Mouse (Mus musculus) mature B cell (primary cell): Measurements from ENCODE around the gene Fam3b.

Experiments
- in situ Hi-C: fragments of 300-500 bp; cut with MboI; formaldehyde crosslinking; loops from 2 replicates; pipeline ENCODE4 v1.14.3; 2019

The Fam3b gene

GRCm38 (mm10) chr16:97492369-97492768, 22.2 kb downstream of the Fam3b start:
- in situ Hi-C loops = no loop called here

- in situ Hi-C loops = no loop called here
Measured at GRCm38 (mm10) chr16:97478655-97479054, 36.0 kb downstream of the Fam3b start.

GRCm38 (mm10) chr16:97476524-97476923, 38.1 kb downstream of the Fam3b start:
- in situ Hi-C loops = no loop called here

- in situ Hi-C loops = no loop called here
Measured at GRCm38 (mm10) chr16:97475581-97475980, 39.0 kb downstream of the Fam3b start.

- in situ Hi-C loops = no loop called here
Measured at GRCm38 (mm10) chr16:97474671-97475070, 39.9 kb downstream of the Fam3b start.

GRCm38 (mm10) chr16:97467993-97468791, 46.4 kb downstream of the Fam3b start:
- in situ Hi-C loops = no loop called here

GRCm38 (mm10) chr16:97467472-97467871, 47.1 kb downstream of the Fam3b start:
- in situ Hi-C loops = no loop called here

- in situ Hi-C loops = no loop called here
Measured at GRCm38 (mm10) chr16:97466182-97466957, 48.2 kb downstream of the Fam3b start.

GRCm38 (mm10) chr16:97462481-97463181, 52.0 kb downstream of the Fam3b start, which contains the start of gene Mx1:
Gene Mx1 (minus strand): TSS chr16:97462907.
- in situ Hi-C loops = no loop called here

GRCm38 (mm10) chr16:97461271-97461670, 53.3 kb downstream of the Fam3b start:
- in situ Hi-C loops = no loop called here

GRCm38 (mm10) chr16:97459831-97460230, 54.8 kb downstream of the Fam3b start:
- in situ Hi-C loops = no loop called here

GRCm38 (mm10) chr16:97447386-97447785, 67.2 kb downstream of the Fam3b start:
- in situ Hi-C loops = no loop called here

- in situ Hi-C loops = no loop called here
Measured at GRCm38 (mm10) chr16:97443670-97444263, 70.8 kb downstream of the Fam3b start.

GRCm38 (mm10) chr16:97441967-97442366, 72.6 kb downstream of the Fam3b start:
- in situ Hi-C loops = no loop called here

- in situ Hi-C loops = no loop called here
Measured at GRCm38 (mm10) chr16:97438191-97438590, 76.4 kb downstream of the Fam3b start.

GRCm38 (mm10) chr16:97437448-97438056, 77.1 kb downstream of the Fam3b start:
- in situ Hi-C loops = no loop called here

- in situ Hi-C loops = no loop called here
Measured at GRCm38 (mm10) chr16:97434206-97434605, 80.4 kb downstream of the Fam3b start.

- in situ Hi-C loops = no loop called here
Measured at GRCm38 (mm10) chr16:97431328-97431727, 83.3 kb downstream of the Fam3b start.

GRCm38 (mm10) chr16:97430091-97430490, 84.5 kb downstream of the Fam3b start:
- in situ Hi-C loops = no loop called here

GRCm38 (mm10) chr16:97428026-97428425, 86.6 kb downstream of the Fam3b start:
- in situ Hi-C loops = no loop called here

GRCm38 (mm10) chr16:97423627-97424026, 91.0 kb downstream of the Fam3b start:
- in situ Hi-C loops = no loop called here

GRCm38 (mm10) chr16:97421671-97422070, 92.9 kb downstream of the Fam3b start:
- in situ Hi-C loops = no loop called here
